Mouse (Mus musculus): Measurements from ENCODE around the gene Sptbn1. TPM values are rescaled to one million over a fixed set of nuclear protein-coding genes. Genes with fewer than 3 reads are reported as not detected.

Sptbn1 gene
- 100 to 1,000 TPM; 558 to 629 TPM for total RNA-seq (2021)

GRCm38 (mm10) chr11:30267892-30268647, at the start of gene Sptbn1:
TSS of gene Sptbn1 (minus strand) at chr11:30268175.
- DNase-seq (ENCODE audit: extremely low spot score in 1 of 2, low spot score in 1 of 2): peak; percentile 77 to 80

- no peak for DNase-seq (ENCODE audit: extremely low spot score in 1 of 2, low spot score in 1 of 2)
Observed at GRCm38 (mm10) chr11:30294279-30294678, 26.3 kb upstream of the Sptbn1 start.

GRCm38 (mm10) chr11:30292221-30293160, 24.5 kb upstream of the Sptbn1 start:
- DNase-seq (ENCODE audit: extremely low spot score in 1 of 2, low spot score in 1 of 2): no peak

DNA sequence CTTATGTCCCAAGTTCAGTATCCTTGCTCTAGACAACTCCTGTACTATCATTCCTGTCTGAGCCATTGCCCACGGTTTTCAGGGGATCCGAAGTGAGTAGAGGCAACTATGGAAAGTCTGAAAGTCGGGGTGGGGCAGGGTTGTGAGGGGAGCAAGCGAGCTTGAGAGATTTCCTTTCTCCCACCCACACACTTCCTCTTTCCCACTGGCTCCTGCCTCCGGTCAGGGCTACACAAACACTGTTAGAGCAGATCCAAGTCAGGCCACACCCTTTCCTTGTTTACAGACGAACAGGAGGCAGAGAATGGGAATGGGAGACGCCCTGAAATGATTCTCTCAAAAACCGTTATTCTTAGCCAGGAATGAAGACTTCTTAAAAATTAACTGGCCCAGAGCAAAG, 23.2 kb upstream of the Sptbn1 start:
- no peak for DNase-seq (ENCODE audit: extremely low spot score in 1 of 2, low spot score in 1 of 2)

- DNase-seq (ENCODE audit: extremely low spot score in 1 of 2, low spot score in 1 of 2): no peak
Observed at GRCm38 (mm10) chr11:30289470-30290431, 21.8 kb upstream of the Sptbn1 start.

DNA sequence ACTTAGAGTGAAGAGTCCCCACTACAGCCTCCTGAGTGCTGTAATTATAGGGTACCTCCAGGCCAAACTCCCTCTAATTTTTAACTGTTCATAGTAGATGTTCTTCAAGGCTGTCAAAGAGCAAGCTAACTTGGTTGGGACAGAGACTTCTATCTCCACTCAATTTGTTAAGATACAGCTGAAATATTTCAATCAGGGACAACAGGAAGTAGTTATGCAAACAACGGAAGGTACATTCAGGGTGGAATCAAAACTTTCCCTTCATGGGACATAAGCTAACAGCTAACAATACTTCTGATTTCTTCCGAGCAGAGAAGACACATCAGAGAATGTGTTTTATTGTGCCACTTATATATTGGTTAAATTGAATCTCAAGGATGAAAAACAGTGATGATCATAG, 20.1 kb upstream of the Sptbn1 start:
- no peak for DNase-seq (ENCODE audit: extremely low spot score in 1 of 2, low spot score in 1 of 2)

DNA sequence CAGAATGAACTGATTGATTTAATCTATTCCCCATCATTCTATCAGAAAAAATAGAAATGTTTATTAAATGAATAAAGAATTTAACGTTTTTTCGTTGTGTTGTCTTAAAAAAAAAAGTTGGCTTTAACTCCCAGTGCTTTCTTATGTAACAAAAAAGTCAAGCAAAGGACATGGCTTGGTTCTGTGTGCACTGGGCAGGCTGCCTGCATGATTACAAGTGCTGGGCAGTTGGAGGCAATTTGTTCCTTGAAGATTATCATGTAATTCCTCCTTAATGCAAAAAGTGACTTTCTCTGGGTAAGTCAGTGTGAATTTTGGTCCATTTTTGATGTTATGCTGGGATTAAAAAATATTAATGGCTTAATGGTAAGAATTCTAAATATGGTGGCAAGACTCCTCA, 15.7 kb upstream of the Sptbn1 start:
- no peak for DNase-seq (ENCODE audit: extremely low spot score in 1 of 2, low spot score in 1 of 2)

DNA sequence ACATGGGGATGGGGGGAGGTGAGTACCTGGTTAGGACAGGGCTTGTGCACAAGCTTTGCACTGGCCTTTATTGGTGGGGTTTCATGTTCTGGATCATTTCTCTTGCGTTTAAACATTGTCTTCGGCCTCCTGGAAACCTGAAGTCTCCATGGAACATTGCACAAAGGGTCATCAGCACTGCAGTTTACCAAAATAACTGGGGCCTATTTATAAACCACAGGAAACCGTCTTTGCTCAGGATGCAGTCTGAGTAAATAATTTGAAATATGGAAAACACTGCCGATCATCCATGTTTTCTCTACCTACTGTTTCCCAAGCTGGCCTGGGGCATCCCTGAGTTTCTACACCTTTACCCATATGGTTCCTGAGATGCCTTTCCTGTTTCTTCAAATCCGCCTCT, 13.1 kb upstream of the Sptbn1 start:
- DNase-seq (ENCODE audit: extremely low spot score in 1 of 2, low spot score in 1 of 2): no peak

- no peak for DNase-seq (ENCODE audit: extremely low spot score in 1 of 2, low spot score in 1 of 2)
Observed at GRCm38 (mm10) chr11:30279278-30279677, 11.3 kb upstream of the Sptbn1 start.

GRCm38 (mm10) chr11:30275436-30276031, 7.6 kb upstream of the Sptbn1 start:
- DNase-seq (ENCODE audit: extremely low spot score in 1 of 2, low spot score in 1 of 2): no peak

DNA sequence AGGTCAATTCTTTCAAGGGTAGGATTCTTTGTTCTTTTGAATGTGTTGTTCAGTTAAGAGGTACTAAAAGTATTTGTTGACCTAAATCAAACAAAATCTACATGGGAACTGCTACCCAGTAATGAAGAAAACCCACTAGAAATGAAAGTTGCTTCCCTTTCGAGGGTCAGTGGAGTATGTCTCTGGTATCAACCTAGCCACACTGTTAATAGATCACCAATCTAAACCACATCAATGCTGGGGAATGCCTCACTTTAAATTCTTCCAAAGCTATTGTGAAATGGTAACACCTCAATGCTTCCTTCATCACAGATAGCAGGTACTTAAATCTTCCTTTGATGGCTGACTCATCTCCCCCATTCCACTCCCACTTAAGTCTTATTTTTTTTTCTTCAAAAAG, 1.5 kb upstream of the Sptbn1 start:
- no peak for DNase-seq (ENCODE audit: extremely low spot score in 1 of 2, low spot score in 1 of 2)

GRCm38 (mm10) chr11:30268648-30269375, 837 bp upstream of the Sptbn1 start:
- no peak for DNase-seq (ENCODE audit: extremely low spot score in 1 of 2, low spot score in 1 of 2)

- peak; percentile 47 to 56 for DNase-seq (ENCODE audit: extremely low spot score in 1 of 2, low spot score in 1 of 2)
Observed at GRCm38 (mm10) chr11:30267036-30267891, 711 bp downstream of the Sptbn1 start.

DNA sequence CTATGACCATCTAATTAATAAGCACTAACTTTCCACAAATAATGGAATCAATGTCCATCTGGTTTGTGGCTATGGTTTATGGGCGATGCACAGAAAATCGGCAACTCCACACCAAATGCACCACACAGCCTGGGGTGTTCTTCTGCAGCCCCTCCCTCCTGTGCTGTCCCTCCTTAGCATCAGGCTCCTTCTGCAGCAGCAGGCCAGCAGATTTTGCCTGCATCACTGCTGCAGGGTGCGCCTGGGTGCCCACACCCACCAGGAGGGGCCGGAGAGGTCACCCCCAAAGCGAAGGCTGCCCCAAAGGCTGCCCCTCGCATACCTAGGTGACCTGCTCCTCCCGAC, 1.3 kb downstream of the Sptbn1 start:
- DNase-seq (ENCODE audit: extremely low spot score in 1 of 2, low spot score in 1 of 2): peak in 1 of 2 experiments; percentile 24

GRCm38 (mm10) chr11:30265666-30266065, 2.3 kb downstream of the Sptbn1 start:
- DNase-seq (ENCODE audit: extremely low spot score in 1 of 2, low spot score in 1 of 2): no peak

- DNase-seq (ENCODE audit: extremely low spot score in 1 of 2, low spot score in 1 of 2): no peak
Observed at GRCm38 (mm10) chr11:30263627-30264026, 4.3 kb downstream of the Sptbn1 start.

- DNase-seq (ENCODE audit: extremely low spot score in 1 of 2, low spot score in 1 of 2): no peak
Observed at GRCm38 (mm10) chr11:30258739-30259350, 9.1 kb downstream of the Sptbn1 start.

DNA sequence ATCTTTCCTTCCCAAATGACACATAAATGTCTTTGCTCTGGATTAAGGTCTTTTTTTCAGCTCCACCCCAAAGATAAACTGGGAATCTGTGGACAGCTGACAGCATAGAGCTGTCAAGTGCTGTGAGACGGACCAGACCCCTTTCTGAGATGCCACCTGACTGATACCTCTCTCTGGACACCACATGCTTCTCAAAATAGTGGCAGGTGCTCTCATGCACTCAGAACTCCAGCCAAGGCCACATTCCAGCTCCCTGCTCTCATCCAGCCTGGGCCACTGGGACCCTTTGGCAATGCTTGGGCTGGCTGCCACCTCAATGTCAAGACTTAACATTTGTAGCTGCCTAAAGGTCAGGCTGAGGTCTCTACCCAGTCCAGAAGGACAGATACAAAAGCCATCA, 10.2 kb downstream of the Sptbn1 start:
- DNase-seq (ENCODE audit: extremely low spot score in 1 of 2, low spot score in 1 of 2): no peak
